Mouse (Mus musculus) liver, adult 2 months (tissue): Measurements from ENCODE around the gene Stx2.

ENCODE experiments used
- CTCF ChIP-seq: fragments of 200-500 bp; IDR thresholded peaks from 2 replicates; pipeline ENCODE4 v1.5.1; 2011; ENCODE audit warnings: low read depth, low read length, control low read depth
- POLR2A ChIP-seq: fragments of 200-500 bp; IDR thresholded peaks from 2 replicates; pipeline ENCODE4 v1.6.1; 2011; ENCODE audit warnings: low read length, control low read depth; ENCODE audit not compliant: insufficient read depth; ENCODE audit errors: extremely low read depth

- no peak for TF ChIP-seq CTCF
- TF ChIP-seq POLR2A = no peak
Observed at GRCm38 (mm10) chr5:129026637-129027036, 18.3 kb upstream of the Stx2 start.
